Mouse (Mus musculus): ENCODE measurements around the gene Hscb.
"Not testable (repeated sequence)": the region's sequence is repeated elsewhere in the genome, so short reads cannot be mapped to it uniquely, and the experiment has no call there.

Gene Hscb

DNA sequence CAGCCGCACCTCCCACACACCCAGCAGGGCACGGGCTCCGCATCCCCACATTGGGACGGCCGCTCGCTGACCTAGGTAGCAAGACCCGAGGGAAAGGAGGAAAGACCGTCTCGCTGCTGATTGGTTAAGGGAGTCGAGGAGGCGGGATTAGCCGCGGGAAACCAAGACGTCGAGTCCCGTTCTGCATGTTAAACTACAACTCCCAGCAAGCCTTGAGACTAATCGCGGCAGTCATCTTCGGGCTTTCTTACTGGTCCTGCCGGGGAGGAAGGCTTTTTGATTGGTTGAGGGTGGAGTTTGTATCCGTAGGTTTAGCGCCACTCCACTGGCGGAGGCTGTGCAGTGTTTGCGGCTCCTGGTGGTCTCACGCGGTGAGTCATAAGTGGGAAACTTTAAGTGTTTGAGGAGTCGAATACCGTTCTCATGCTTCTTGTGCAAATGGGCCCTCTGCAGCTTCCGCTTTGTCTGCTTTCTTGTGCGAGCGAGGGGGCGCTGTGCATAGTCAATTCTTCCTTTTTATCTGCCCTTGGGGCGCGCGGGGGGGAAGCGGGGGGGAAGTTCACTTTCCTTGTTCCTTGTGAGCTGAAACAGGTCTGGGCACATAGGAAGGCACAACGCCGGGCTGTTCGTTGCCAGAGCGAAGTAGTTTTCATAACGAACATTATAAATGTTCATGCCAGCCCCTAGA is at the start of gene Hscb, which contains the start of gene Chek2:
Gene Hscb, minus strand, starts transcription at position 100 of the 688 bp plus-strand sequence.
Gene Chek2, plus strand, starts transcription at position 302 of the 688 bp plus-strand sequence.
- DNase-seq (ENCODE audit: low spot score in 2 of 2), result peak; percentile 96 to 98

DNA sequence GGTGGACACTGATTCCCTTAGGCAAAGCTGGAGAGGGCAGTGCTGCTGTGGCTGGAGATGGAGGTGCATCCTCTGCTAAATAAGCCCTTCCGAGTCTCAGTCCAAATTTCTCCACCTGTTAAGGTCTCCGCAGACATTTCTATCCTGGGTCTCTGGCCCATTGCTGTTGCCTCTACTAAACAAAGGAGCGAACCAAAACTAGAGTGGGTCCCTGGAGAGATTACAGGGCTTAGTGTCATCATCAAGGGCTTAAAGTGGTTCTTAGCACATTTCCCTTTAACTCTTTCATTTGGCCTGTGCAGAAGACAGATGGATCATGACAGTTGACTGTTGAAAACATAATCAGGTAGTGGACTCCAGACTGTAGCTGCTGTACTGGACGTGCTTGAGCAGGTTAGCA is 49.0 kb upstream of the Hscb start:
- no peak for DNase-seq (ENCODE audit: low spot score in 2 of 2)

DNA sequence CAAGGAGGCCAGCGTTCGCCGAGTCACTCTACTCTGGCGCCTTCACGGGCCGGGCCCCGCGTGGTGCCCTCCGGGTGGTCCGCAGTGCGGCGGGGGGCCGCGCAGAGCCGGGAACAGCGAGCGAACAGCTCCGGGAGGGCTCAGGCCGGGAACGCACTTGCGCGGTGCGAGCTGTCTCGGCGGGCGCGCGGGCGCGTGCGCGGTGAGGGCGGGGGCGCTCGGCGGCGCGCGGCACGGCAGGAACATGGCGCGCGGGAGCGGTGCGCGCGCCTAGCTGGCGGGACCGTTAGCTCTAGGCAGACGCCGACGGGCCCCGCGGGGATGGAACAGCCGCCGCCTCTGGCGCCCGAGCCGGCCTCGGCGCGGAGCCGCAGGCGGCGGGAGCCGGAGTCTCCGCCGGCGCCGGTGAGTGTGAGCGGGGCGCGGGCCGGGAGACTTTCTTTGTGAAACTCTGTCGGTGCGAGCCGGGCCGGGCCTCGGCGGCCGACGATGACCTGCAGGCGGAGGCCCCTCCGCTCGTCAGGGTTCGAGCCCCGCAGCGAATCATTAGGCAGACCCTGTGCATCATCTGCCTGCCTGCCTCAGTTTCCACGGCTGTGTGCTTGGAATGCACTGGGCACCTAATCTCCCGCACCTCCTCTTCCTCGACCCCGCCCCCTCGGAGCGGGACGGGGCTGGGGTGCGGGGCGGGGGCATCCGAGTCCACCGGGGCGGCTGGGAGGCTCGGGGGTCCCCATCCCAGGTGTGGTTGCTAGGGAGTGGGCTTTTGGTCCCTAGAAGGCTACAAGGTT is 40.2 kb upstream of the Hscb start, which contains the start of gene Ttc28:
Gene Ttc28, plus strand, starts transcription at position 220 of the 791 bp plus-strand sequence.
- peak; percentile 66 to 84 for DNase-seq (ENCODE audit: low spot score in 2 of 2)

DNA sequence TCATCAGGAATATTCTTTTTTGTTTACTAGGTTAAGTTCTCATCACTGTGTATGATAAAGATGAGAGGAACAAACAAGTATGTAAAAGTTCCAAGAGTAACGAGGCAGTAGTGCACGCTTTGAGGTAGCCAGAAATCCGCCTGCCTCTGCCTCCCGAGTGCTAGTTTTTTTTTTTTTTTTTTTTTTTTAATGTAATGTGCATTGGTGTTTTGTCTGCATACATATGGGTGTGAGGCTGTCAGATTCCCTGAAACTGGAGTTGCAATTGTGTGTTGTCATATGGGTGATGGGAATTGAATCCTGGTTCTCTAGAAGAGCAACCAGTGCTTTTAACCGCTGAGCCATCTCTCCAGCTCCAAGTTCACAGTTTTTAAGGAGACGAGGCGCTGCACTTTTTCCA is 39.5 kb upstream of the Hscb start:
- no peak for DNase-seq (ENCODE audit: low spot score in 2 of 2)

DNA sequence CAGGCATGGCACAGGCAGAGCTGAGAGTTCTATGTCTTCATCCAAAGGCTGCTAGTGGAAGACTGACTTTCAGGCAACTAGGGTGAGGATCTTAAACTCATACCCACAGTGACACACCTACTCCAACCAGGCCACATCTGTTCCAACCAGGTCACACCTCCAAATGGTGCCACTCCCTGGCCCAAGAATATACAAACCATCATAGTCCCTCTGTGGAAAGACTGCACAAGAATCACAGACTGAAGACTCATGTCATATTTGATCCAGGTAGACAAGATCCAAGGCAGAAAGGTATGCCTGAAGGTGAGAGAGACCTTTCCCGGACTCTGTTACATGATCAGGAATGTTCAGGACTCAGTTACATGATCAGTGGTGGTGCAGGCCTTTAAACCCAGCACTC is 38.9 kb upstream of the Hscb start:
- DNase-seq (ENCODE audit: low spot score in 2 of 2), result not testable (repeated sequence)

DNA sequence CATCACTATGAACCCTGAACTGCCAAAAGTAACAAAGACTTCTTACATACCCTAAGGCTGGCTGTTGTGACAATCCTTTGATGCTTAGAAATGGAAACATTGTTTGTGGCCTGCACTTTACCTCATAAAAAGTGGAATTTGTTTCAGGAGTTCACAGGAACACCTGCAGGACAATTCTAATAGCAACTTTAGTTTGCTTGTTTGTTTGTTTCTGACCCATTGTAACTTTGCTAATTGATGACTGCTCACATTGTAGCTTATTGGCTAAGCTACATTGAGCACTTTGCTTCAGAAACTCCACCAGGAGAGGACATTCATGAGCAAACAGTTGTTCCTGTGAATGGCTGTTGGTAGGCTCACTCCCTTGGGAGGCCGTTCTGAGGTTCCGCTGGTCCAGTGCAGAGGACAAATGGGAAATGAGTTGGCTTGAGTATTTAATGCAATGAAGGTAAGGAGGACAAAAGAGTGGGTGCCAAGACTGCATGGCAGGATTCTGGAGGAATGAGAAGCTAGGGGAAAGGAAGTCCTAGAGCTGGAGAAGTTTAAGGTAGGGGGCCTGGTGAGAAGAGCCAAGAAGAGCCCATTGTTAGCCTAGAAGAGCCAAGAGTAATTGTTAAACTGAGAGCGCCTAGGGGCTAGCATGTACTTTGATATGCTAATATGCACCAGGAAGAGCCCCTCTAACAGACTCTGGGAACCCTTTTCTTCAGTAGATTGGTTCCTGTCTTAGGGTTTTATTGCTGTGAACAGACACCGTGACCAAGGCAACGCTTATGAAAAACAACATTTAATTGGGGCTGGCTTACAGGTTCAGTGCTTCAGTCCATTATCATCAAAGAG is 38.3 kb upstream of the Hscb start:
- DNase-seq (ENCODE audit: low spot score in 2 of 2), result no peak

DNA sequence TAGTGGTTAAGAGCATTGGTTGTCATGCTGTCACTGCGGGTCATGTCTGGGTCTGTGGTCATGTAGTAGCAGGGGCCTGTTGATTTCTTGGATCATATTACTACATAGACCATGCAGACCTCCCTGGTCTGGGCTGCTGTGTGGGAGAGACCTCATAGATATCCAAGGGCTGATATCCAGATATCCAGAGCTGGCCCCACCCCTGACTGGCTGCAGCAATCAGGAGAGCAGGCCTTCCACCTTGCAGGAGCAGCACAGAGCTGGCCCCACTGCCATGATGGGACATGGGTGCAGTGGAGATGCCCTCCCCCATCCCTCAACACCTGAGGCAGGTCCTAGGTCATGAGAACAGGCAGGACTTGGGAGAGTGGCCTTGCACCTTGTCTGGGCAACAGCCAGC is 35.7 kb upstream of the Hscb start:
- no peak for DNase-seq (ENCODE audit: low spot score in 2 of 2)

DNA sequence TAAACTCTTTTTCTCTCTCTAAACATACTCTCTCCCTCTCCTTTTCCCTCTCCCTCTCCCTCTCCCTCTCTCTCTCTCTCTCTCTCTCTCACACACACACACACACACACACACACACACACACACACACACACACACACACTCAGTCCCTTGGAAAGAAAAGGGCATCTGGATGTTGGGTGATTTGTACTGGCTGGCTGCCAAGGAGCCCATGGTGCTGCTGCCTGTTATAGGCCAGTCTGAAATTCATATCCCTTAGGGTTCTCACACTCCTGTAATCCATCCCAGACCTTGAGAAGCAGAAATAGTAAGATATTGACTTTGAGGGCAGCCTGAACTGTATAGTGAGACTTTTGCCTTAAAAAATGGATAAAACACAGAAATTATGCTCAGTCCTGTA is 35.1 kb upstream of the Hscb start:
- DNase-seq (ENCODE audit: low spot score in 2 of 2), result no peak

DNA sequence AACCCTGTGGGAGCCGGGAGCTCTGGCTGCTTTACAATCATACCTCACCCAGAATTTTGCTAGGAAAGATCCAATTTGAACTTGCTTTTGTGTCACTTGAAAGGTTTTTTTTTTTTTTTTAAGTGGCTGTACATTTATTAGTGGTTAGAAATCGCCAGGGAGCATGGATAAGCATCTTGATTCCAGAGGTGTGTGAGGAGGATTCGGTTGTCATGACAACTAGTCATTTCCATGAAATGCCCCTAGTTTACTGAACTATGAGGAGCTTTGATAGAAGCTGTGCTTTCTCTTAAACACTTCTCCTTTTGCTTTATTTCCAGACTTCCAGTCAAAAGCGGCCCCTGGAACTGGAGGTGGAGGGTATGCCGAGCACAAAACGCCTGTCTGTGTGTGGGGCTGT is 33.6 kb upstream of the Hscb start:
- DNase-seq (ENCODE audit: low spot score in 2 of 2), result no peak

DNA sequence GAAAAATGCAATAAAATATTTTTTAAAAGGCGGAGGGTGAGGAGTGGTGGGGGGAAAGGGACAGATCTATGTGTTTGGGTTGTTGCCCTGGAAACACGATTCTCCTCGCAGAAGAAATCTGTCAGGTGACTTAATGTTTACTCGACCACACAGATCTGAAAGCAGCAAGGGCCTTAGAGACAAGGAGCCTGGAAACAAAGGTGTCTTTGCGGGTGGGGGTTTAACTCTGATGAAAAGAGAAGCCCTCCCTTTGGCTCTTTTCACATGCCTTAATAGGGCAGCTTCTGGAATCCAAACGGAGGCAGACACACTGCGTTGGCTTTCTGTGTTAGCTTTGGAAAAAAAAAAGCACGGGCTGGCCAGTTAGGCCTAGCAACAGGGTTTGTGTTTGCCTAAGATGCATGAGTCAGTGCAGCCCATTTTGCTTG is 29.7 kb upstream of the Hscb start:
- no peak for DNase-seq (ENCODE audit: low spot score in 2 of 2)

DNA sequence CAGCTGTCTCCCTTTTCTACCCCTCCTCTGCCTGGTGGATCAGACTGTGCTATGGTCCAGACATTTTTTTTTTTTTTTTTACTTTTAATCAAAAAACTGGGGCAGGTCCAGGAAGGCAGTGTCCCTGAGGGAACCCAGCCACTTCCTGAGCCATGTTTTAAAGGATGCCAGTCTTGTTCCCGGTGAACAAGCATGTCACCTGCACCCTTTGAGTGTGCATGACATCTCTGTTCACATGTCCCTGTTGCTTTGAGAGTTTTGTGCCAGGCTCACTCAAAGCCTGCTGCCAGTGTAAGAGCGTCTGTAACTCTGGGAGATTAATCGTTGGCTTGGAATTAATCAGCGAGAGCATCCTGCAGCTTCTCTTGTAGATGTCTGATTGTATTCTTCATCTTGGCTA is 28.9 kb upstream of the Hscb start:
- DNase-seq (ENCODE audit: low spot score in 2 of 2), result no peak

DNA sequence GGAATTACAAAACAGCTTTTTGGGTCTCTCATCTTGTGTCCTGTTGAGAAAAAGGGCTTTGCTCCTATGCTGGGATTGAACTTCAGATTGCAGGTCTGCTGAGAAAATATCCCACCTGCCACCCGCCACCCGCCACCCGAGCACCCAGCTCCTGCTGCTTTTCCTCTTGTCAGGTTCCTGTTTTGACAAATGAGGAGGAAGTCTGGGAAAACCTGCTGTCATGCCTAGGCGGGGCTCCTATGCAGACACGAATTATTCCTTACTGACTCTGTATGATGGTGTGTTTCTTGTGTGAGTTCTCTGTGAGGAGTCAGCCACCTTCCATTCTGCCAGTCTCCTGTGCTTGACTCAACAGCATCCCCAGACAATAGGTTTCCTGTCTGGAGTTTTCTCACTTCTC is 20.9 kb upstream of the Hscb start:
- DNase-seq (ENCODE audit: low spot score in 2 of 2), result no peak

DNA sequence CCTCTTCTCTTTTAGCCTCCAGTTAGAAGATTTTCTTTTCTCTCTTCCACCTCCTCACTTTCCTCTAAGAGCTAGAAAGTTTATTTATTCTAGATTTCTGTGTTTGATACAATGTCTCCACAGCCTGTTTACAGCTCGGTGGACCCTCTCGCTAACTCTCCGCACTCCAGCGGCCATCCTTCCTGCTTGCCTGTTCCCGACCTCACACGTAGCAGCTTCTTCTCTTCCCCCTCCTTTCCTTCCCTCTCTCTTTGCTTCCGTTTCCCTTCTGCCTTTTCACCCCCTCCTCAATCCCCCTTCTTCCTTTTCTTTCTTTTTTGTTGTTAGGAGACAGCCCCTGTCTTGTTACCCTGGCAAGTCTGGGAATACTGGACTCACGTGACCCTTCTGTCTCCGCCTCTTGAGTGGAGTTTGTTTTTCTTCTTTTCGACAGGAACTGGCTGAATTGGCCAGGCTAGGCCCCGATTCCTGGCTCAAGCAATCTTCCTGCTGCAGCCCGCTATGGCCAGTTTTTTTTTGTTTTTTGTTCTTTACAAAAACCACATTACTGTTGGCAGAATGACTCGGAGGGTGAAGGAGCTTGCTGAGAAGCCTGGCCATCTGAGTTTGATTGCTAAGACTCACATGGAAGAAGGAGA is 19.6 kb upstream of the Hscb start:
- no peak for DNase-seq (ENCODE audit: low spot score in 2 of 2)

DNA sequence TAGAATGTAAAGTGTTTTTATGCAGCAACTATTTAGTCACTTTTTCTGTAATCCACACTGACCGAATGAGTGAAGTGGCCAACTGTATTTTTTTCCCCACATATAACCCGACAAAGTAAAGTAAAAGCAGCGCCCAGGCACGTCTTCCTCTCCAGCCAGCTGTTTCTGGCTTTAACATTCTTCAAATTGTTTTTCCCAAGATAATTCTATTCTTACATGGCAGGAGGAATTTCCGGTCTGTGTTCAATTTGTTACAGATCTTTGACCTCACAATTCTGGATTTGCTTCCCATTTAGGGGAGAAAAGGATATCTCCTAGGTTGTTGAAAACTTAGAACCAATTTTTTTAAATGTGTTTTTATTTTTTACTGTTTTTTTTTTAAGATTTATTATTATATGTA is 17.5 kb upstream of the Hscb start:
- no peak for DNase-seq (ENCODE audit: low spot score in 2 of 2)

DNA sequence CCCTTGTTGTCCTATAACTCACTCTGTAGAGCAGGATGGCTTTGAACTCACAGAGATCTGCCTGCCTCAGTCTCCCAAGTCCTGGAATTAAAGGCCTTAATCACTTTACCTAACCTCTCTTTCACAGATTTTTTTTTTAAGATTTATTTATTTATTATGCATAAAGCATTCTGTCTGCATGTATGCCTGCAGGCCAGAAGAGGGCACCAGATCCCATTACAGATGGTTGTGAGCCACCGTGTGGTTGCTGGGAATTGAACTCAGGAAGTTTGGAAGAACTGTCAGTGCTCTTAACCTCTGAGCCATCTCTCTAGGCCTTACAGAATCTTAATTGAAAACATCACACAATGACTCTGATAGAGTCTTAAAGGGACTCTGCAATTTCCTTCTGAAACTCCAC is 13.4 kb upstream of the Hscb start:
- no peak for DNase-seq (ENCODE audit: low spot score in 2 of 2)

DNA sequence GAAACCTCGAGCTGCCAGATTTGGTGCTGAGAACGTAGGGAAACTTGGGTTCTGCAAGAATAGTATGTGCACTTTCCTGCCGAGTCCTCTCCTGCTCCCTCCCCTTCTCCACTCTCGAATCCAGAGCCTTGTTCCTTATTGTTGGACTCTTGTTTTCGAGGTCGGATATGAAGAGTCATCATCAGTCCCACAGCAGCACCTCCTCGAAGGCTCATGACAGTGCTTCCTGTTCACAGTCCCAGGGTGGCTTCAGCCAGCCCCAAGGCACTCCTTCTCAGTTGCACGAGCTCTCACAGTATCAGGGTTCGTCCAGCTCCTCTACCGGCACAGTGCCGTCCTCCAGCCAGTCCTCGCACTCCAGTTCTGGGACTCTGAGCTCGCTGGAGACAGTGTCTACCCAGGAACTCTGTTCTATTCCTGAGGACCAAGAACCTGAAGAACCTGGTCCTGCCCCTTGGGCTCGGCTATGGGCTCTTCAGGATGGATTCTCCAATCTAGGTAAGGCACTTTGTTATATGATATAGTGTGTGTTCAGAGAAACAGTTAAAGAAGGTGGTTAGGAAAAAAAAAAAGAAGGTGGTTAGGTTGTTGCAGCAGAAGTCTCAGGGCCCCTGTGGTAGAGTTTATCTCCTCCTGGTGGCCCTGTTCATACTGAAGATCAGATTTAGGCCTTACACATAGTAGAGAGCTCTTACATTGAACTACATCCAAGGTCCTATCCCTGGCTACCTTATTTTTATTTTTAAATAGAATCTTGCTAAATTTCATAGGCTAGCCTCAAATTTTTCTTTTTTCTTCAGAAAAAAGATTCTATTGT is 1.7 kb upstream of the Hscb start:
- DNase-seq (ENCODE audit: low spot score in 2 of 2), result no peak

DNA sequence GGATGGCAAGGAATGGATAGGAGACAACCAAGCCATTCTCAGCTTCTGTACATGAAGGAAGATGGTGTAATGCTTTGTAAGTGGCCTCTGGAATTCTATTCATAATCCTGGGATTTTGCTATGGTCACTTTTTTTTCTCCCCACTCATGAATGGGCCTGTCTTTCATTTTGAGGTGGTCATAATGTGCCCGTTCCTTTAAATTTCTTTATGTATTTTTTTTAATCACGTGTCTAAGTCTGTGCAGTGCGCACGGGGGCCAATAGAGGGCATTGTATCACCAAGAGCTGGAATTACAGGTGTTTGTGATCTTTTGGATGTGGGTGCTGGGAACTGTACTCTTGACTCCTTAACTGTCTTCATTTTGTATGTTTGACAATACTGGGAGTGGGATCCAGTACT is 888 bp upstream of the Hscb start:
- DNase-seq (ENCODE audit: low spot score in 2 of 2), result peak in 1 of 2 experiments; percentile 9

DNA sequence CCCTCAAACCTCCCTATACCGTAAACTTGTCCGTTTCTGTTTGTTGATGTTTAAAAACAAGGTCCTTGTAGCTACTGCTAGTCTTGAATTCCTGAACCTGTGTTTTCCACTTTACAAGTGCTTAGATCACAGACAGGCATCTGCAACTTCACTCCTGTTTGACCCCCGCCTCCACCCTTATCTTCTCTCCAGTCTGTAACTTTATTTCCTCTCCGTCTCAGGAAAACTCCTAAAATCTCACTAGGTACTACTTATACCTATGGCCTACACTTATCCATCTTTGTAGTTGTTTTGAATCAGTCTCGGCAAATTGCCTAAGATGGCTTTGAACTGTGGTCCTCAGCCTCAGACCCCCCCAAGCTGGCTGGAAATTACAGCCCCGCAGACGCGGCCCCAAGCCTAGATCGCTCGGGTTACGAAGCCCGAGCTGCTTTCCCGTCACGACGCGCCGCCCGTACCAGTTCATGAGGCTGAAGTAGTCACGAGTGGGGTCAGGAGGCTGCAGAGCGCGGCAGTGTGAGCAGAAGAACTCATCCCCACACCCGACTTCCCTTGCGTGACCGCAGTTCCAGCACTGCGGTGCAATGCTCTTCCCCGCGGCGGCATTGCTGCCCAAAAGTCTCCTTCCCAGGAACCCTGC is 419 bp downstream of the Hscb start:
- no peak for DNase-seq (ENCODE audit: low spot score in 2 of 2)

DNA sequence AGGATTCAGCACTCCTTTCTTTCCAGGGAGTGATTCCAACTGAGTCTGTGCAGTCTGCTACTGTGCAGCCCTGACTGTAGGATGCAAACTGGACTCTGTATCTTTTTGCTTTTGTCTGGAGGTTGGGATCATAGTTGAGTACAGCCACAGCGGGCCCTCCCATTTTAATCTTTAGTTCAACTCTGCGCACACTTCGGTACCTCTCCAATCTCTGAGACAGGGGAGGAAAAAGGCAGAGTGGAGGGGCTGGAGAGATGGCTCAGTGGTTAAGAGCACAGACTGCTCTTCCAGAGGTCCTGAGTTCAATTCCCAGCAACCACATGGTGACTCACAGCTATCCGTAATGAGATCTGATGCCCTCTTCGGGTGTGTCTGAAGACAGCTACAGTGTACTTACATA is 1.6 kb downstream of the Hscb start:
- DNase-seq (ENCODE audit: low spot score in 2 of 2), result not testable (repeated sequence)

DNA sequence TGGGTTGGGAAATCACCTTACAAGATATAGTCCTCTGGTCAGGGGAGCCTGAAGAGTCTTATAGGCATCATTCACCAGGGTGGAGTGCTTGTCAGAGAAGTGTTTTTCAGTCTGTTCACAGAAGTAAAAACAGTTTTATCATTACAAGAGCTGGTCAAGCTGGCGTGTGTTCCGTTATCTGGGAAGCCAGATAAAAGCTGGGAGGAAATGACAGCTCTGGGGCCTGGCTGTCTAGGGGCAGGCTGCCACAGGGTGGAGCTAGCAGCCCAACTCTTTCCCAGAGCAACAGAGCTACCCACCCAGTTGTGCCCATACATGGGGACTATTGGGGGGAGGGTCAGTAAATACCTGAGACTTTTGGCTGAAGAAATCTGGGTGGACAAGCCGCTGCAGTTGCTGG is 3.6 kb downstream of the Hscb start:
- DNase-seq (ENCODE audit: low spot score in 2 of 2), result peak; percentile 26 to 27

All from frontal cortex, postnatal 25 days (tissue).